Mouse (Mus musculus) layer of hippocampus, postnatal 36 days (tissue): ENCODE results near the gene Foxr1. TPM values are rescaled to one million over a fixed set of nuclear protein-coding genes. Genes with fewer than 3 reads are reported as not detected.
"Not testable (repeated sequence)": the region's sequence is repeated elsewhere in the genome, so short reads cannot be mapped to it uniquely, and the experiment has no call there.

Experiments
- DNase-seq, 2 experiments: peaks; one replicate each; pipeline ENCODE4 v3.0.0; 2022
- total RNA-seq, 2 experiments: library from RNA; stranded (reverse); gene quantifications; 2 replicates each; pipeline ENCODE4 v1.2.3; 2021

Foxr1 gene
- total RNA-seq, 2 experiments from 2014 or later, result not detected

DNA sequence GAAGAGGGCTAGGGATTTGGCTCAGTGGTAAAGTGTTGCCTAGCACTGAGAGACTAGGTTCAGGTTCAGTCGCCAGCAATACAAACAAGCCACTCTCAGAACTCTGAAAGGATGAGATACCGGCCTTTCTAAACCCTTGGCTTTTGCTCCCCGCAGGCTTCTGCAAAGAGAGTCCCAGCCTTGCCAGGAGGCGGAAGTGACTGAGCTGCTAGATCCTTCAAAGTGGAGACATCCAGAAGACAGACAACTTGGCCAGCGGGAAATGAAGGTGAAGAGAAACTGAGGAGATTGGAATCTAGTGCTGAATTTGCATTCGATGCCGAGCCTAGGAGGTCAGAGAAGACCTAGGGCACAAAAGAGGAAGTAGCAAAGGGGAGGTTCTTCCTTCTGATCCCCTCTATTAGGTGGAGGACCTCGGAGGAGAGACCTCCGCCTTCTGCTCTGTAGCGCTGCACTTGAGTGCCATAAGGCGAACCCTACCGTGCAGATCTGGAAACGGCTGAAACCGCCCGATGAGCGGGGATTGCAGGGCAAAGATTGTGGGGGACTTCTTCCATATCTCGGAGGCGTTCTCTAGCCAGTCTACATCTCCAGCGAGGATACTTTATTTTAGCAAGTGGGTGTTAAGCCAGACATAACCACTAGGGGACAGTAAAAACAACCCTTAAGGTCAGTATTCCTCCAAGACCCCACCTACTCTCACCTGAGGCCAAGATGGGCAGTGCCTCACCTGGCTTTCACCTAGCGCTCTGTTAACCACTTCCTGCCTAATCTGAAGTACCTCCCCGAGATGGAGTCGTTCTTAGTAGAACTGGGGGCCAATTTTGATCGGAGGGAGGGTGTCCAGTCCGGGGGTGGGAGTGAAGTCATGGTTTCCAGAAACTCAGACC lies 36.6 kb upstream of the Foxr1 start:
- DNase-seq, result no peak

DNA sequence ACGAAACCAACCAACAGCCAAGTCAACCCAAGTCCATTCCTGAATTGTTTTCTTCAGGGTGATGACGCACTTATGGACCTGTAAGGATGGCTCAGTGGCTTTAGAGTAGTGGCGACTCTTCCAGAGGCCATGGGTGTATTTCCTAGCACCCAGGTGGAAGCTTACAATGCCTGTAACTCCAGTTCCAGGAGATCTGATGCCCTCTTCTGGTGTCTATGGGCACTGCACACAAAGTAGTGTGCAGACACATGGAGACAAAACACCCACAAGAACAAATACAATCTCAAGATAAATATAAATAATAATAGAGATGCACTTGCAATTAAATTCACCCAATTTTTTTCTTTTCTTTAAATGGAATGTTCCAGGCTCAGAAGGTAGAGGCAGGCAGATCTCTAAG lies 35.0 kb upstream of the Foxr1 start:
- DNase-seq, result no peak

DNA sequence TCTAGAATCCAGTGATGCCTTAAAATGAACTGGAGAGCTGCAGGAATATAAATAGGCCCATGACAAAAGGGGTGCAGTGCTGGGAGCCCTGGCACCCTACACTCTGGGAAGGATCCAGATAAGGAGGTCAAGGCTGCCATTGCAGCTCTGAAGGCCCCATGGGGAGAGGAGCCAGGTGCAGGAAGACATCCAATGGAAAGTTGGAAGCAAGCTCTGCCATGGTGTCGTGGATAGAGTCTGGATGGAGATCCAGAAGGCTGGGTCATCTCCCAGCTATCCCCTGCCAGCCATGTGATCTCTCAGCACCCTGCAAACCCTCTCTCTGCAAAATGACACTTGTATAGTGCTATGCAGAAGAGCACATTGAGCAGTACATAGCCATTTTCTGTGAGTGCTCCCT lies 33.4 kb upstream of the Foxr1 start:
- no peak for DNase-seq

DNA sequence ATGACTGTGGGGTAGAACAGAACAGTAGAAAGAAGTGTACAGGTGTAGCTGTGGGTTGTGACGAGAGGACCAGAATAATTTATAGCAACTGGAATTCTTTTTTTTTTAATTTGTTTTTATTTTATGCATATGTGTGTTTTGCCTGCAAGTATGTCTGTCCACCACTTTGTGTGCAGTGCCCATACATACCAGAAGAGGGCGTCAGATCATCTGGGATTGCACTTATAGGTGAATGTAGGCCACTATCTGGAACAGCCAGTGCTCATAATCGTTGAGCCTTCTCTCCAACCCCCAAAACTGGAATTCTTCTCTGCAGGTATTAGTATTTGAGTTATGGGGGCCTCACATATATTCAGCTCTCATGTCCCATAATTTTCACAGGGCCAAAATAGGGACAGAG lies 32.2 kb upstream of the Foxr1 start:
- no peak for DNase-seq

DNA sequence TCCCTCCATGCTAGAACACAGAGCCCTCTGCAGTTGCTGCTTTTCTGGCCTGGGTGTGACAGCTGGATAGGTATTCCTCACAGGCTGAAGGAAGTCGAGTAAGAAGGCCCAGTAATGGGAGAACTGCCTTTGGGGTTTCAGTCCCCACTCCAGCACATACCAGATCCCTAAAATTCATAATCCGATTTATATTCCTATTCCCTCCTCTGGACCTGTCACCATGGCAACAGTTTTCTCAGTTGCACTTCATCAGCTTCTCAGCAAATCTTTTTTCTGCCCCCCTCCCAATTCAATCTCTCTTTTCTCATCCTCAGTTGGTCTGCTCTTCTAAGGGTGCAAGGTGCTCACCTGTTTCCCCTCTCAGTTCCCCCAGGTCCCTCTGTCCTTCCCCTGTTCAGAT lies 27.9 kb upstream of the Foxr1 start:
- no peak for DNase-seq

DNA sequence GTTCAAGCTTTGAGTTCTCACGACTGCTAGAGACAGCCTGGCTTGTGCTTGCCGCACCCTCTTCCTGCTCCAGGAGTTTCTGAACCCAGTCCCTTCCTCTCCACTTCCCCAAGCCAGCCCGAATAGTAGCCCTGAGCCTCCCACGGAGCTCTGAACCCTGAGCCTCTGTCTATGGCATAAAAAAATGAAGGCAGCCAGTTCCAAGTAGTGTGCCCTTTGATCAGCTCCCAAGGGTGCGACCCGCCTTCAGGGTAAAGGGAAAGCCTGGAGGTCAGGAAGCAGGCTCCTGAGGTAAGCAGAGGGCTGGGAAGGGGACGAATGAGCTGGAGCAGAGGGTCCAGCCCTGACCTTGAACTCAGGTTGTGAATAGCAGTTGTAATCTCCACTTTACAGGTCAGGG lies 27.3 kb upstream of the Foxr1 start:
- DNase-seq, result no peak

DNA sequence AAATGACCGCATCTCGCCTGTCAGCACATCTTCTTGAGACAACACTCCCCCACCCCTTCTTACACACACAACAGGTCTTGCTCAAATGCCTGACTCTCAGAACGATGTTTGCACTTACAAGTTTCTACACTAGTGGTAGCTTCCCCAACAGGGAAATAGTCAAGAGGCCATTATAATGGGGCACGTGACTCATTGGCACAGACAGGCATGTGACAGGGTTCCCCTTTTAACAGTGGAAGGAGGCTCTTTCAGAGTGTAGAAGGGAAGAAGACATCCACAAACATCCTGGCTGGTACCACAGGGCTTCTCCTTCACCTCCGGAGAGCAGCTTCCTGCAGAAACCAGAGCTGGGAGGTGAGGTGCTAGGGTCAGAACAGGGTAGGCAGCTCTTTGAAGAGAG lies 21.0 kb upstream of the Foxr1 start:
- no peak for DNase-seq

DNA sequence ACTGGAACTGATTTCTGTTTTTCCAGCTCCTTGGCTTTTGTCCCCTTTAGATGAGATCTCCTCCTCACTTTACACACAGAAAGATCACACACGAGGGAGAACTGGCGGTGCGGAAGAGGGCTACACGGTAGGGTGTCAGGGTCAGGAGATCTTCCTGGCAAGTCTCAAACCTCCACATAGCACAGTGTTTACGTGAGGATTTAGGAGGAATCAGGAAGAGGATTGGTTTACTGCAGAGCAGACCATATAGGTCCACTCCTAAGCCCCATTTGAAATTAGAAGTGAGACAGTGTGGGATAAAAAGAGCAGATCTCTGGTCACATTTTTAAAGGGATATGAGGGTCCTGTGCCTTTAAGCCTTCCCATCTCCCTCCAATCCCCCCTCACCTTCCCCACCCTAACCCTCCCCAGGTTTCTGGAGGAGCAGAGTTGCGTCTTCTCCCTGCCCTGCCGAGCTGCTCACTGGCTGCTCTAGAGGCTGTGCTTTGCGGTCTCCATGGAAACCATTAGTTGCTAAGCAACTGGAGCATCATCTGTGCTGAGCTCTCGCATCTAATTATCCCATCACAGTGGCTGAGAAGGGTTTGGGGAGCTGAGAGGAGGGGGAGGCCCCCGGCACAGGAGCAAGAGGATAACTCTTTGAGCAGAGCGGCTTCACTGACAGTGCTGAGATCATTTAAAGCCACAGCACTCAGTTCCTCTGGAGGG lies 16.3 kb upstream of the Foxr1 start:
- peak; percentile 82 to 83 for DNase-seq

DNA sequence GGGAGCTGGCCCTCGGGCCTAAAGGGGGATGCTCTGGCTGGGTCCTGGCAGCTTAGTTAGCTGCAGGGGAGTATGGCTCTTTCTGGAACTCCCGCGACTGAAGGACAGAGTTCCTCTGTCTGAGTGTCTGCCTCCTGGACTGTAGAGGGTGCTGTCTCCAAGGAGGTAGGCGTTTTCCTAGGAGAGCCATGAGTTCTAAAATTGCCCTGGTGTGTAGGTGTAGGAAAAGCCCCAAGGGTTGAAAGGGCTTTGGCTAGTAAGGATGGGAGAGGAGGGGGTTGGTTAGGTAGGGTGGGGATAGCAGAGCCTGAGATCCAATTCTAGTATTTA lies 13.9 kb upstream of the Foxr1 start, which contains the start of gene Upk2:
TSS of gene Upk2 (minus strand) at position 86 of the 330 bp plus-strand sequence.
- DNase-seq, result no peak

DNA sequence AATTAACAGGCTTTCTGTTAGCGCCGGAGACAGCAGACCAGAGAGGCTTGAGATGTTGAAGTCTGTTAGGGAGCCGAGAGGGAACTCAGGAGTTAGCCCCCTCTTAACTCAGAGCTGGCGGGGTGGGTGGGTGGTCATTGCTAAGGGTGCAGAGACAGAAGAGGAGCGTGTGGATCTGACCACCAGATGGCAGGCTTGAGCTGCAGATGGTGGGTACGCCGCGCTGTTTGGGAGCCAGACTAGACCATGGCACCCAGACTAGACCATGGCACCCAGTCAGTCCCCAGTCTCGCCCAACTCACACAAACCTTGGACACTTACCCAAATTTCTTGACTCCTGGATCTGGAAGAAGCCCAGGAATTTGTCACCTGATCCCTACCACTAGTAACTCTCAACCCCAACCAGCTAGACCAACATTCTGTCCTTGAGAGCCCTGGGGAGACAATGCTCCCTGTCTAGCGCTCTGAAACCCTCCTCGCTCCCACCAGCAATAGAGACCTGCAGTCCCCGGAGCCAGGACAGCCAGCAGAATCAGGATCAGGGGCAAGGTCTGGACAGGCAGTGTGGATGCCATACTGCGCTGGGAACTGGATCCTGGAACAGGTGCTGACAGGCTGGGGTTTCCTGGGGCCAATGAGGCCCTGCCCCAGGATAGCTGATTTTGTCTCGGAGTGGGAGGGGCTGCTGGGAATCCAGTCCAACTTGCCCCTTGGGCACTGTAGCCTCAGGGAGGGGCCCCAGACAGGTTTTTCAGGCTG lies 13.4 kb upstream of the Foxr1 start:
- peak; percentile 81 to 87 for DNase-seq

DNA sequence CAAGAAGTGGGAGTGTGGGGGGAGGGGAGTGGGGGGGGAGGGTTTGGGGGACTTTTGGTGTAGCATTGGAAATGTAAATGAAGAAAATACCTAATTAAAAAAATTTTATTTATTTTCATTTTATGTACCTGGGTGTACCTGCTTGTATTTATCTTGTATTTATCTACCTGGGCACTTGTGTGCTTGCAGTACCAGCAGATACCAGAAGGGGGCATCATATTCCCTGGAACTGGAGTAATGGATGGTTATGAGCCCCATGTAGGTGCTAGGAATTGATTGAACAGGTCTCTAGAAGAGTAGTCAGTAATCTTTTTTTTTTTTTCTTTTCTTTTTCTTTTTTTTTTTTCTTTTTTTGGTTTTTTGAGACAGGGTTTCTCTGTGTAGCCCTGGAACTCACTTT lies 9.5 kb upstream of the Foxr1 start:
- DNase-seq, result no peak

DNA sequence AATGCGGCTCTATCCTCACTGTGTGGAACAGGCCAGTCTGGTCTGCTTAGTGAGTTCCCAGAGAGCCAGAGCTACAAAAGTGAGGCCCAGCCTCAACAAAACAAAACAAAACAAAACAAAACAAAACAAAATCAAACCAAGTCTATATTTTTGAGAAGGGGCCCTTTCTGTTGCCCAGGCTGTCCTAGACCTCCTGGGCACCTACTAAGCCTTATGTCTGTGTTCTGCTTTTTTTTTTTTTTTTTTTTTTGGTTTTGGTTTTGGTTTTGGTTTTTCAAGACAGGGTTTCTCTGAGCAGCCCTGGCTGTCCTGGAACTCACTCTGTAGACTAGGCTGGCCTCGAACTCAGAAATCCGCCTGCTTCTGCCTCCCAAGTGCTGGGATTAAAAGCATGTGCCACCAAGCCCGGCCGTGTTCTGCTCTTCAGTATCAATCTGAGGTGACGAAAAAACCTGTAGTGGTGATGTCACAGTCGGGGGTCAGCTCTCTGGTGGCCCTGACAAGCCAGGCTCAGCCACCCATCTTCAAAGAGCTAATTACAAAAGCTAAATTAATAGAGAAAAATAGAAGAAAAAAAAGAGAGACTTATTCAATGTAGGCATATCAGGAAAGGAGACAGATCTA lies 3.6 kb upstream of the Foxr1 start:
- not testable (repeated sequence) for DNase-seq

DNA sequence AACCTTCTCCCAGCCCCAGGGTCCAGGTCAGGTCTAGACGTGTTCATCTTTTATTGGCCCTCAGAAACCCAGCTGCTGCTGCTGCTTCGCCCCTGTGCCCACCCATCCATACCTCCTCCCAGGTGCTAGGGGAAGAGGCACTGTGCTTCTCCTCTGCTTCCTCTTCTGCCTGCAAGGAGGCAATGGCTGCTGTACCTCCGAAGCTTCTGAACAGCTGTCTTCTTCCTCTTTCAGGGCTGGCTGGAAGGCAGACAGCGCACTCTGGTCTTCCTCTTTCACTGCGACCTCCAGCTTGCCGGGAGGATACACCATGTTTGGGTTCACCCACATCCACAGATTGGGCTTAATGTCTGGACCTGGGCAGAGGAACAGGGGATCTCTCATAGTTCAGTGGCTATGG lies 5.2 kb downstream of the Foxr1 start:
- DNase-seq, result no peak

DNA sequence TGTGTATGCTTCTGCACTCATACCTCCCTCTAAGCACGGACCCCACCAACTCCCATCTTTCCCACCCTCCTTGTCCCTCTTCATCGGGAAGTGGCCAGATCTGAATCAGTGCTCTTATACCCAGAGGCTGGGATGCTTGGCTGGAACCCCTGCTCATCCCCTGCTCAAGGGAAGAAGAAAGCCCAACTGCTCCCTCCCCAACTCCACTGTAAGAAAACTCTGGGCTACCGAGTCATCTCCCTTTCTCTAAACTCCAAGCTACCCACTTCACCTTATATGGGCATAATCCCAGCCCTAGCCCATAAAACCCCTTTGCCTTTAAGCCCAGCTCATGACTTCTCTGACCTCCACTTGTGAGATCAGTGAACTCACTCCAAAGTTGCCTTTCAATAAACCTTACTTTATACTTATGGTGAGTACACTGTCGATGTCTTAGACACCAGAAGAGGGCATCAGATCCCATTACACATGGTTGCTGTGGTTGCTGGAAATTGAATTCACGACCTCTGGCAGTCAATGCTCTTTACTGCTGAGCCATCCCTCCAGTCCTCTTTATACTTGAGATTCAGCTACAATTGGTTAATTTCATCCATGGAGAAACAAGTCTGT lies 8.3 kb downstream of the Foxr1 start:
- no peak for DNase-seq

DNA sequence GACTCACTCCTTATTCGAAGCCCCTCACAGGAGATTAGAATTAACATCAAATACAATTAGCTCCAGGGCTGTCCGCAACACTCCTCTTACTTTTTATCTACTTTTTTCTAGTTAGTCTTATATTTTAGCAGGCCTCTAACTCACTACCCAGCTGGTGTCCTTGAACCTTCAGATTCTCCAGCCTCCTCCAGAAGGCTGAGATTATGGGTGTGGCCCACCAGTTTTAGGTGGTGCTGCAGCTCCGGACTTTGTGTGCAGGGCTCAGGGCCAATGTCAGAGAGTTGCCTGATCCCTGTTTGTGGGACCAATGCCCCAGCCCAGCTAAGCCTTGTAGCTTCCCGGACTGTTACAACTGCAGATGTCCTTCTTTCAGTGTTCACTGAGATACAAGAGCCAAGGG lies 17.4 kb downstream of the Foxr1 start:
- DNase-seq, result no peak

DNA sequence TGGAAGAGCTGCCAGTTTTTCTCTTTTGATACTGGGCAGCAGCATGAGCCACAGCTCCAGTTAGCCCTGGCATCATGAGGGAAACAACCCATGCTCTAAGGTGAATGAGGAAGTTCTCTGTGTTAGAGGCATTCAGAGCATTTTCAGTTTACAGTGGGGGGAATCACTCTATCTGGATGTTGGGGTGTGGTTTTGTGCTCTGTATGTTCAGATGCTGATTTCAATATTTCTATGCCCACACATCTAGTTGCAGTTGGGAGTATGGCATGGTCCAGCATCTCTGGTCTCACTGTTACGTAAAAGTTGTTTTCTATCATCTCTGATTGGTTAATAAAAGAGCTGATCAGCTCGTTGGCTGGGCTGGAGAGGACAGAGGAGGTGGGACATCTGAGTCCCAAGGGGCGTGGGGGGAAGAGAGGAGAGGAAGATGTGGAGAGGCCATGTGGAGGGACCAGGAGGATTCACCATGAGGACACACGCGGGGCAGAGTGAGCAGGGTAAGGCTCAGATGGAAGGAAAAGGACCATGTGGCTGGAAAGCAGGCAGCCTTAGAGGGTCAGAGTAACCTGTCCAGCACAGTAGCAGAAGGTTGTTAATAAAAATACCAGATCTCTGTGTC lies 20.5 kb downstream of the Foxr1 start:
- DNase-seq, result no peak

DNA sequence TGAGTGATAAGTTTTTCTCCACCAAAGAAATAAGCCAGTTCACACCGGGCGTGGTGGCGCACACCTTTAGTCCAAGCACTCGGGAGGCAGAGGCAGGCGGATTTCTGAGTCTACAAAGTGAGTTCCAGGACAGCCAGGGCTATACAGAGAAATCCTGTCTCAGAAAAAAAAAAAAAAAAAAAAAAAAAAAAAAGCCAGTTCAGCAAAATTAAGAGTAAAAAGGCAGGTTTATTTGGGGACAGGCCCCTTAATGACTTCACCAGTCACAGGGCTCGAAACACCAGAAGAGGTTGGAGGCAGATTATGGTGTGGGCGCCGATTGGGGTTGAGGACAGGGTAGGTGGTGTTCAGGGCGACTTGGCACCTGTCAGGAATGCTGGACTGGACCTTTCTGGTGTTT lies 21.2 kb downstream of the Foxr1 start:
- DNase-seq, result not testable (repeated sequence)

DNA sequence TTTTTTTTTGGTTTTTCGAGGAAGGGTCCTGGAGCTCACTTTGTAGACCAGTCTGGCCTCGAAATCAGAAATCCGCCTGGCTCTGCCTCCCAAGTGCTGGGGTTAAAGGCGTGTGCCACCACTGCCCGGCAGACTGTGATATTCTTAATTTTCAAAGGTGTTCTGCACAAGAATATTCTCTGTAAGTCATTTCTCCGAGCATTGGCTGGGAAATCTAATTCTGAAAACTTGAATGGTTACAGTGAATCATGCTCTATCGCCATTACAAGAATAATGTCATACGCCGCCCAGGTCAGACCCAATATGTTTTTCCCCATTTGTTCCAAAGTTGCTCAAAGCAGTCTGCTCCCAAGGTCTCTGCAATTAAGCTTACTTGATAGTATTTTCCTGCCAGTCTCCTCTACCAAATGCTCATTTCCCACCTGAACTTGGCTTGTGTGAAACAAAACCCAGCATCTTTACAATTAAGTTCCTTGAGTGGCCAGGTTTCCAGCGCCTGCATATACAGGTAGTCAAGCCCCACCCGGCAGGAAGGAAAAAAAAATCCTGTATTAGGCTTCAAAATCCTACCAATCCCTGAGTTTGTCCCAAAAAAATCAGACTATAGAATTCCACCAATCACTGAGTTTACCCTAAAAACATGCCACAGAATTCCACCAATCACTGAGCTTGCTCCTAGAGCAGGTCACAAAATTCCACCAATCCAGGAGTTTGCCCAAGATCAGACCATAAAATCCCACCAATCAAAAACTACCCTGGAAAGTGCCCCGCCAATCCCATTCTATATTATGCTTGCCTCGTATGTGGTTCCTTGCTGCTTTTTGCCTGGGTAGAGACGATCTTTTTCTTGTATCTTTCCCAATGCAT lies 22.2 kb downstream of the Foxr1 start, which contains the start of gene Ccdc84:
TSS of gene Ccdc84 (minus strand) at position 51 of the 867 bp plus-strand sequence.
- DNase-seq, result no peak

DNA sequence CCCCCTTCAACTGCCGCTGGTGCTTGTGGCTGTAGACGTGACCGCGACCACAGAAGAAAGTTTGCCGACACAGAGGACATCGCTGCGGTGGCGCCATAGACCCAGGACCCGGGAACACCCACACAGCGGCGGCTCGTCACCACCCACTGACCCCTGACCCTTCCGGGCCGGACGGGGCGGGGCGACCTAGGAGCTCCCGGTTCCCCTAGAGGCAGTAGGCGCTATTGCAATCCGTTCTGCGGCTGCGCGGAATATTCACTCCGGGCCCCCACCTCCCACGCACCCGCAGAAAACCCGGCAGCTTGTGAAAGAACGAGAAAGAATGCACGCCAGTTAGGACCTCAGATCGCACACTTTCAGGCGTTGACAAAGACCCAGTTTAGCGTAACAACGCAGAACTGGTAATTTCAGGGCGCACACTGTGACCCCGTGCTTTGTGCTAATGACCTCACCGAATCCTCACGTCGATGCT lies 23.0 kb downstream of the Foxr1 start:
- peak; percentile 94 to 95 for DNase-seq

DNA sequence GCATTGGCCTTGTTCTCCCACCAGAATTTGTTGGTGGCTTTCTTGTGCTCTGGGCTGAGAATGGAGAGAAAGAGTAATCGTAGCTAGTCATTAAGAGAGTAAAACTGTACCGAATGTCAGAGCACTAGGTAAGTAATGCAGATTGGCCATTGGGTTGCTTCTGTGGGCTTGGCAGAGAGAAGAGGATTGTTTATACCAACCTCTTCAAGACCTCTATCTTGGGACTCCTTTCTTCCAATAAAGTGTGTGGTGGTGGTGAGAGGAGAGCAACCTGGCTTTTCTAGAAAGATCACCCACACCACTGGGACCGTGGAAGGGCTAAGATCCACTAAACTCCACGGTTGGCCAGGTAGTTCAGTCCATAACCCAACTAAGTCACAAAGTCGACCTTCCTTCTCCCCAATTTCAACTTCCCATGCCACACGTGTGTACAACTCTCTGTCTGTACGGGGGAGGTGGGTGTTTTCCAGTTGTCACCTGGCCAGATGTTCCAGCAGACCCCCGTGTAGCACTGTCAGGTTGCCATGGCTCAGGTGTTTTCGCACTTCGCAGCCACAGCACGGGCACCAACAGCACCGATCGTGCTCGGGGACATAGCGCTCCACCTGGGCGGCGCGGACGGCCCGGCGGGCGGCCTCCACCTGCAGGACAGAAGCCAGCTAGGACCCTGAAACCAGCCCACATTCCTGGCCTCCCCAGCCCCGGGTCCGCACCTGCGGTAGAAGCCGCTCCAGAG lies 23.6 kb downstream of the Foxr1 start:
- DNase-seq, result no peak
